Mouse (Mus musculus): ENCODE data around the gene Ror1.

GRCm38 (mm10) chr4:100203066-100203465 is 107.5 kb downstream of the Ror1 start:
- TF ChIP-seq POLR2A (IDR thresholded peaks at IDR 0.05; ENCODE audit: borderline replicate concordance, extremely low read depth, insufficient read depth, insufficient read length, poor library complexity, severe bottlenecking) (no peak), CTCF (IDR thresholded peaks at IDR 0.05; ENCODE audit: borderline replicate concordance, extremely low read depth, insufficient read depth, insufficient read length) (no peak)

All from brain, embryonic 14.5 days (tissue).